ENCODE assay signal across 24 mouse cellular contexts in genomic region chr5:54254005-54254404, GRCm38 (mm10).
DNase-seq lines count a peak whose midpoint lies in the region; ATAC-seq and TF ChIP-seq lines count a peak whose summit lies in the region.
"Had no signal": no experiment of that assay in that cellular context is flagged by ENCODE, and none has a peak within 500 bp of the region (broad histone marks: within the 10 kb centered on the region; RNA-seq: fewer than 3 reads in every experiment).

No protein-coding gene starts in this region.

- WGBS in midbrain, embryonic 11.5 days, result 58% methylated on average over 7 of the region's 7 CpGs
- WGBS in midbrain, postnatal 0 days, result 57% methylated on average over 7 of the region's 7 CpGs

- no peak overlapping the region for H3K4me3 ChIP-seq in midbrain, embryonic 11.5 days (ENCODE audit: low read depth, low read length)
- H3K4me3 ChIP-seq in midbrain, postnatal 0 days (ENCODE audit: low read depth, low read length), result no peak overlapping the region
- H3K4me3 ChIP-seq: embryonic facial prominence, embryonic 15.5 days; erythroblast, embryonic 14.5 days; forebrain, embryonic 10.5 days; gastrocnemius, adult 2 months; heart, embryonic 15.5 days had no signal

- ATAC-seq in midbrain, embryonic 11.5 days (ENCODE audit: low FRiP score), result peak; percentile 56
- no peak for ATAC-seq in midbrain, postnatal 0 days (ENCODE audit: low FRiP score)
- ATAC-seq: forebrain, embryonic 14.5 days; hindbrain, embryonic 16.5 days had no signal

- H3K27me3 ChIP-seq in midbrain, embryonic 11.5 days (ENCODE audit: control insufficient read depth, insufficient read depth, low read length), result no peaks in the 10 kb centered on the region
- no peaks in the 10 kb centered on the region for H3K27me3 ChIP-seq in midbrain, postnatal 0 days (ENCODE audit: insufficient read depth, low read length)
- H3K27me3 ChIP-seq: CH12.LX; embryonic facial prominence, embryonic 15.5 days; heart, embryonic 15.5 days had no signal

- H3K4me2 ChIP-seq in midbrain, embryonic 11.5 days, result no peak overlapping the region
- no peak overlapping the region for H3K4me2 ChIP-seq in midbrain, postnatal 0 days (ENCODE audit: low read depth, low read length, poor library complexity, severe bottlenecking)
- H3K4me2 ChIP-seq: embryonic facial prominence, embryonic 15.5 days; heart, embryonic 11.5 days; heart, embryonic 15.5 days had no signal

- no peaks in the 10 kb centered on the region for H3K9me3 ChIP-seq in midbrain, embryonic 11.5 days (ENCODE audit: control insufficient read depth, low read length)
- H3K9me3 ChIP-seq in midbrain, postnatal 0 days (ENCODE audit: low read length), result no peaks in the 10 kb centered on the region
- H3K9me3 ChIP-seq: embryonic facial prominence, embryonic 15.5 days; forebrain, embryonic 10.5 days; heart, embryonic 15.5 days had no signal

- no peaks in the 10 kb centered on the region for H3K36me3 ChIP-seq in midbrain, embryonic 11.5 days (ENCODE audit: control insufficient read depth, insufficient read depth, low read length)
- H3K36me3 ChIP-seq in midbrain, postnatal 0 days (ENCODE audit: insufficient read depth, low read length), result no peaks in the 10 kb centered on the region
- H3K36me3 ChIP-seq: embryonic facial prominence, embryonic 15.5 days; forebrain, embryonic 10.5 days; heart, embryonic 15.5 days had no signal

- TF ChIP-seq CTCF in midbrain, postnatal 0 days (IDR thresholded peaks at IDR 0.05), result no peak

- DNase-seq in heart, adult 11 months, result peak; percentile 28
- DNase-seq in heart, adult 9 months (ENCODE audit: low spot score in 2 of 2), result no peak
- no peak for DNase-seq in midbrain, embryonic 11.5 days (ENCODE audit: low spot score, missing footprints)
- DNase-seq in midbrain, postnatal 0 days (ENCODE audit: low spot score), result no peak
- peak; percentile 33 for DNase-seq in embryo, embryonic 11 days
- DNase-seq in retina, postnatal 1 day, result peak; percentile 80
- no peak for DNase-seq in kidney, adult 9 months
- DNase-seq: adrenal gland, adult 2 months; adrenal gland, postnatal 25 days; cerebellum, adult 18-20 months; cerebellum, adult 9-11 months; cerebellum, postnatal 36 days; gastrocnemius, adult 2 months; gastrocnemius, postnatal 36 days; heart, adult 18-20 months; heart, postnatal 14 days had no signal

- H3K4me1 ChIP-seq in midbrain, embryonic 11.5 days (ENCODE audit: control insufficient read depth, insufficient read depth, low read length), result no peaks in the 10 kb centered on the region
- H3K4me1 ChIP-seq in midbrain, postnatal 0 days (ENCODE audit: insufficient read depth, low read length), result no peaks in the 10 kb centered on the region
- H3K4me1 ChIP-seq: embryonic facial prominence, embryonic 15.5 days; heart, embryonic 15.5 days had no signal

- no peak overlapping the region for H3K27ac ChIP-seq in midbrain, embryonic 11.5 days (ENCODE audit: low read depth, low read length)
- no peak overlapping the region for H3K27ac ChIP-seq in midbrain, postnatal 0 days (ENCODE audit: low read depth, low read length)
- H3K27ac ChIP-seq: embryonic facial prominence, embryonic 15.5 days; forebrain, embryonic 10.5 days; gastrocnemius, adult 2 months; heart, embryonic 15.5 days had no signal

- no peak overlapping the region for H3K9ac ChIP-seq in midbrain, embryonic 11.5 days (ENCODE audit: low read length)
- no peak overlapping the region for H3K9ac ChIP-seq in midbrain, postnatal 0 days (replicated peaks; ENCODE audit: low read length, poor library complexity, severe bottlenecking)
- H3K9ac ChIP-seq: embryonic facial prominence, embryonic 15.5 days; heart, embryonic 15.5 days had no signal

Comparison
In these comparisons a context has a peak if more than half of its experiments do, and no peak if none do; other contexts are left out.
1. DNase-seq: peak in heart, adult 11 months (single experiment), embryo, embryonic 11 days (single experiment) and retina, postnatal 1 day (single experiment); none in heart, adult 9 months (0 of 2), midbrain, embryonic 11.5 days (single experiment), midbrain, postnatal 0 days (single experiment) and kidney, adult 9 months (single experiment).